Mouse (Mus musculus): ENCODE measurements at regions not wholly inside any gene's neighbourhood (a gene's known extent, or its start where the extent isn't known, plus 50 kb on each side); places are given as distances from the start of the nearest gene placed in this dataset.

DNA sequence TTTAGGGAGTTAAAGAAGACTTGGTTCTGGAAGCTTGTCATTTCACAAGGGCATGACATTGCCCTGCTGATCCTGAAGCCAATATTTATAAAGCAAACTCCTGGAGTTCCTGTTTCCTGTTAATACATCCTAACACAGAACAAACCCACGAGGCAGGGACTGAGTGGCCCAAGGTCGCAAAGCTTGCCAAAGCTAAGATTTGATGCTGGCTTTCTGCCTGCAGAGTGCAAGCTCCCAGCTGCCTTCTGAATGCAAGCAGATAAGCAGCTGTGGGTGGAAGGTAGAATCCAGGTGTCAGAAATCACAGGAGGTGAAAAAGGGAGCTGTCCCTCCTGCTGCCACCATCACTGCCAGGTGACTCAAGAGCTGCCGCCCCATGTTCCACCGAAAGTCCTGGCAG, 99.6 kb upstream of the Kirrel3 start:
- Histone ChIP-seq H3K9me3 (ENCODE audit: control insufficient read depth, low read depth, low read length) (no peaks in the 10 kb centered on the region), H3K27me3 (ENCODE audit: control insufficient read depth, insufficient read depth, low read length) (no peaks in the 10 kb centered on the region), H3K36me3 (ENCODE audit: control insufficient read depth, insufficient read depth, low read length) (no peaks in the 10 kb centered on the region), H3K27ac (ENCODE audit: low read length) (no peak overlapping the region), H3K4me3 (ENCODE audit: low read depth, low read length) (no peak overlapping the region), H3K4me2 (replicated peaks; ENCODE audit: low read depth, low read length) (no peak overlapping the region), H3K9ac (replicated peaks; ENCODE audit: low read depth, low read length) (no peak overlapping the region), H3K4me1 (ENCODE audit: control insufficient read depth, insufficient read depth, low read length) (no peaks in the 10 kb centered on the region)
- ATAC-seq (ENCODE audit: insufficient number of reproducible peaks, insufficient read depth, low FRiP score, low read depth), result no peak
- 49% methylated on average over 4 of the region's 4 CpGs for WGBS

GRCm38 (mm10) chr9:34393042-34393441, 92.7 kb upstream of the Kirrel3 start:
- H3K36me3 ChIP-seq (ENCODE audit: control insufficient read depth, insufficient read depth, low read length), result no peaks in the 10 kb centered on the region
- 0 out of 2 replicates have a peak, but pooled peaks cover 3% of the 10 kb centered on the region for H3K4me1 ChIP-seq (ENCODE audit: control insufficient read depth, insufficient read depth, low read length)
- no peak overlapping the region for H3K9ac ChIP-seq (replicated peaks; ENCODE audit: low read depth, low read length)
- no peaks in the 10 kb centered on the region for H3K27me3 ChIP-seq (ENCODE audit: control insufficient read depth, insufficient read depth, low read length)
- ATAC-seq (ENCODE audit: insufficient number of reproducible peaks, insufficient read depth, low FRiP score, low read depth), result no peak
- H3K27ac ChIP-seq (ENCODE audit: low read length), result no peak overlapping the region
- no peak overlapping the region for H3K4me2 ChIP-seq (replicated peaks; ENCODE audit: low read depth, low read length)
- no peak overlapping the region for H3K4me3 ChIP-seq (ENCODE audit: low read depth, low read length)
- WGBS, result 53% methylated on average over 6 of the region's 6 CpGs
- no peaks in the 10 kb centered on the region for H3K9me3 ChIP-seq (ENCODE audit: control insufficient read depth, low read depth, low read length)

DNA sequence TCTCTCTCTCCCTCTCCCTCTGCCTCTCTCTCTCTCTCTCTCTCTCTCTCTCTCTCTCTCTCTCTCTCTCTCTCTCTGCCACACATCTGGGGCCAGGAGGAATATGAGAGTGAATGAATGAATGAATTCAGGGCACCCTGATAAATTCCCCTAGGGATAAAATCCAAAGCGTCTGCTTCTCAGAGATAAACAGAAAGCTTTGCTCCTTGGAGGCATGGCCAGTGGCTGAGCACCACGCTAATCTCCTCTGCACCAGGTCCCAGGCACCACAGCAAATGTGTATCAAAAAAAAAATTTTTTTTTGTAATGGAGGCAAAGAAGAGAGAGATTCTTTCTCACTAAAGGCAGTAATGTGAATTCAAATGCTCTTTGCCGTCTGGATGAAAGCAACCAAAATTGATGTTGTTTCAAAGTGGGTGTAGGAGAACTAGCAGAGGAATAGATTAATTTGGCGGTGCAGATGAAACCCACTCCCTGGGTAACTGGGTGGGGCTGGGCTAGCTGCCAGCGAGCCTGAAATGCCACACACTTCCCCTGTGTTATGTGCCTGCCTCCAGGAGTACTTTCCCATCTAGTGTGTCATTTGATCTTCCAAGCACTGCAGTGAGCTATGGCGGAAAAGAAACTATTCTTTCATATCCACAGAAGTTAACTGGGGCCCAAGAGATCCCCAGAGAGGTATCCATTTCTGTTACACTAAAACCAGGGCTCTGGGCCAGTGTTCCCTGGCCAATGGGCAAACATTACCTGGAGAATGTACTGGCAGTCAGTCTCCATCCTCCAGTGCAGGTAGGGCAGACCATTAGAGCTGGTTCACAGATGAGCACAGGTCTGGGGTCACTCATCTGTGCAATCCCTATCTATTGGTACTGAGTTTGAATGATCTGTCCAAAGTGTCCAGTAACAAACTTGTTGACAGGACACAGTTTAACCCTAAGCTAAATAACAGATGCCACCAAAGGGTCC, 89.6 kb upstream of the Kirrel3 start:
- Histone ChIP-seq H3K4me2 (replicated peaks; ENCODE audit: low read depth, low read length) (no peak overlapping the region), H3K9me3 (ENCODE audit: control insufficient read depth, low read depth, low read length) (no peaks in the 10 kb centered on the region), H3K4me1 (ENCODE audit: control insufficient read depth, insufficient read depth, low read length) (0 out of 2 replicates have a peak, but pooled peaks cover 3% of the 10 kb centered on the region), H3K36me3 (ENCODE audit: control insufficient read depth, insufficient read depth, low read length) (no peaks in the 10 kb centered on the region), H3K4me3 (ENCODE audit: low read depth, low read length) (no peak overlapping the region), H3K9ac (replicated peaks; ENCODE audit: low read depth, low read length) (no peak overlapping the region), H3K27ac (ENCODE audit: low read length) (no peak overlapping the region), H3K27me3 (ENCODE audit: control insufficient read depth, insufficient read depth, low read length) (no peaks in the 10 kb centered on the region)
- 19% methylated on average over 6 of the region's 6 CpGs for WGBS
- no peak for ATAC-seq (ENCODE audit: insufficient number of reproducible peaks, insufficient read depth, low FRiP score, low read depth)

DNA sequence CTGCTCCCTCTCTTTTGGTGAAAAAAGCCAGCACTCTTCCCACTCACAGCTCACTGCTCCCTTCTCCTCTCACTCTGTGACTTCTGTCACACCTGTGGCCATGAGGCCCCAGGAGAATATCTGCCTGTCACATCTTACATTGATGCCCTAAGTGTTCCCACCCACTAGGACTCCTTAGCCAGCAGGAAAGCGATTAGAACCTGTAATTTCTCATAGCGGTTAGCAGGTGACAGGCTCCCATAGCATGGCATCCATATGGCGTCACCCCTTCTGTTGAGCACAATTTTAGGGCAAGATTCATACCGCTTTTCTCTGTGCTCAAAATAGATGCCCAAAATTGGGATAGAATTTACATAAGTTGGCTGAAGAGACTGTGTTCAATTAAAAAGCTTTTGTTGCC, 74.0 kb upstream of the Kirrel3 start:
- H3K4me3 ChIP-seq (ENCODE audit: low read depth, low read length), result no peak overlapping the region
- no peak for ATAC-seq (ENCODE audit: insufficient number of reproducible peaks, insufficient read depth, low FRiP score, low read depth)
- WGBS, result 80% methylated on average over 4 of the region's 4 CpGs
- H3K27me3 ChIP-seq (ENCODE audit: control insufficient read depth, insufficient read depth, low read length), result no peaks in the 10 kb centered on the region
- H3K9ac ChIP-seq (replicated peaks; ENCODE audit: low read depth, low read length), result no peak overlapping the region
- no peak overlapping the region for H3K27ac ChIP-seq (ENCODE audit: low read length)
- no peaks in the 10 kb centered on the region for H3K9me3 ChIP-seq (ENCODE audit: control insufficient read depth, low read depth, low read length)
- H3K4me1 ChIP-seq (ENCODE audit: control insufficient read depth, insufficient read depth, low read length), result no peaks in the 10 kb centered on the region
- no peak overlapping the region for H3K4me2 ChIP-seq (replicated peaks; ENCODE audit: low read depth, low read length)
- no peaks in the 10 kb centered on the region for H3K36me3 ChIP-seq (ENCODE audit: control insufficient read depth, insufficient read depth, low read length)

GRCm38 (mm10) chr9:34416153-34416552, 69.5 kb upstream of the Kirrel3 start:
- H3K9ac ChIP-seq (replicated peaks; ENCODE audit: low read depth, low read length), result no peak overlapping the region
- no peak overlapping the region for H3K4me2 ChIP-seq (replicated peaks; ENCODE audit: low read depth, low read length)
- H3K4me1 ChIP-seq (ENCODE audit: control insufficient read depth, insufficient read depth, low read length), result no peaks in the 10 kb centered on the region
- WGBS, result 58% methylated on average over 8 of the region's 8 CpGs
- no peaks in the 10 kb centered on the region for H3K27me3 ChIP-seq (ENCODE audit: control insufficient read depth, insufficient read depth, low read length)
- no peaks in the 10 kb centered on the region for H3K9me3 ChIP-seq (ENCODE audit: control insufficient read depth, low read depth, low read length)
- no peaks in the 10 kb centered on the region for H3K36me3 ChIP-seq (ENCODE audit: control insufficient read depth, insufficient read depth, low read length)
- no peak for ATAC-seq (ENCODE audit: insufficient number of reproducible peaks, insufficient read depth, low FRiP score, low read depth)
- no peak overlapping the region for H3K4me3 ChIP-seq (ENCODE audit: low read depth, low read length)
- H3K27ac ChIP-seq (ENCODE audit: low read length), result no peak overlapping the region

DNA sequence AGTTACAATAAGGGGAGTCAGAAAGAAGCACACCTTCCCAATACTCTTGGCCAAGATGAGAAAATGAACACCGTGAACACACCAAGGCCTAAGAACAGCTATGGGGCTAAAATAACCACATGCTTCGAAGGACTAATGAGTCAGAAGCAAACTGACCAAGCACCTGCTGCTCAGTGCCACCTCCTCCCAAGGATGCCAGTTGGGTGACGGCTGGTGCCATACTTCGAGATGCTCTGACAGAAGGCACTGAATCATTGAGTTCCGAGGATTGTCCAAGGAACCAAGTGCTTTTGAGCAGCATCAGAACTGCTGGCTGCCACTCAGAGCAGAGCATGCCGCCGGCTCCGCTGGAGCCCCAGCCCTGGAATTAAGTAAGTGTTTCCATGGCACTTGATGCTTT, 67.6 kb upstream of the Kirrel3 start:
- Histone ChIP-seq H3K9ac (replicated peaks; ENCODE audit: low read depth, low read length) (no peak overlapping the region), H3K27ac (ENCODE audit: low read length) (no peak overlapping the region), H3K4me2 (replicated peaks; ENCODE audit: low read depth, low read length) (no peak overlapping the region), H3K9me3 (ENCODE audit: control insufficient read depth, low read depth, low read length) (no peaks in the 10 kb centered on the region), H3K4me3 (ENCODE audit: low read depth, low read length) (no peak overlapping the region), H3K27me3 (ENCODE audit: control insufficient read depth, insufficient read depth, low read length) (no peaks in the 10 kb centered on the region), H3K36me3 (ENCODE audit: control insufficient read depth, insufficient read depth, low read length) (no peaks in the 10 kb centered on the region), H3K4me1 (ENCODE audit: control insufficient read depth, insufficient read depth, low read length) (no peaks in the 10 kb centered on the region)
- no peak for ATAC-seq (ENCODE audit: insufficient number of reproducible peaks, insufficient read depth, low FRiP score, low read depth)
- WGBS, result 88% methylated on average over 8 of the region's 8 CpGs

- Histone ChIP-seq H3K9ac (replicated peaks; ENCODE audit: low read depth, low read length) (no peak overlapping the region), H3K27me3 (ENCODE audit: control insufficient read depth, insufficient read depth, low read length) (no peaks in the 10 kb centered on the region), H3K4me2 (replicated peaks; ENCODE audit: low read depth, low read length) (no peak overlapping the region), H3K9me3 (ENCODE audit: control insufficient read depth, low read depth, low read length) (no peaks in the 10 kb centered on the region), H3K4me3 (ENCODE audit: low read depth, low read length) (no peak overlapping the region), H3K36me3 (ENCODE audit: control insufficient read depth, insufficient read depth, low read length) (no peaks in the 10 kb centered on the region), H3K27ac (ENCODE audit: low read length) (no peak overlapping the region), H3K4me1 (ENCODE audit: control insufficient read depth, insufficient read depth, low read length) (no peaks in the 10 kb centered on the region; the same call in 1 of the 2 replicates)
- no peak for ATAC-seq (ENCODE audit: insufficient number of reproducible peaks, insufficient read depth, low FRiP score, low read depth)
Measured at GRCm38 (mm10) chr9:34421956-34422355, 63.7 kb upstream of the Kirrel3 start.

DNA sequence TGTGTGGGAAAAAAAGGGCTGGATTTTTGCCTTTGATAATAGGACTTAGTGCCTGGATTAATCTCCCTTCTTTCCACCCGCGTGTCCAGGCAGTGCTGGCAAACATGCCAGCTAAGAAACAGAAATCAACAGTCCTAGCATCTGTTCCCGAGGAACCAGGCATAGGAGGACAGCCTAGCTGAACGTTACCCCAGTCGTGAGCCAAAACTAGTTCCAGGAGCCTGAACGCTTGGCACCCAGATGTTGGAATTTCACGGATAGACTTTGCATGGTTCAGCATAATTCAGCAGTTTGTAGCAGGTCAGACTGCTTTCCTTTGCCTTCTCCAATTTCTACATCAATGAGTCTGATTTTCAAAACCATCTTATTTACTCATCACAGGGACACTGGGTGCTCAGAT, 62.6 kb upstream of the Kirrel3 start:
- no peaks in the 10 kb centered on the region; the same call in 1 of the 2 replicates for H3K4me1 ChIP-seq (ENCODE audit: control insufficient read depth, insufficient read depth, low read length)
- WGBS, result 66% methylated on average over 7 of the region's 7 CpGs
- H3K9ac ChIP-seq (replicated peaks; ENCODE audit: low read depth, low read length), result no peak overlapping the region
- H3K9me3 ChIP-seq (ENCODE audit: control insufficient read depth, low read depth, low read length), result no peaks in the 10 kb centered on the region
- no peaks in the 10 kb centered on the region for H3K36me3 ChIP-seq (ENCODE audit: control insufficient read depth, insufficient read depth, low read length)
- no peak overlapping the region for H3K27ac ChIP-seq (ENCODE audit: low read length)
- no peaks in the 10 kb centered on the region for H3K27me3 ChIP-seq (ENCODE audit: control insufficient read depth, insufficient read depth, low read length)
- no peak for ATAC-seq (ENCODE audit: insufficient number of reproducible peaks, insufficient read depth, low FRiP score, low read depth)
- H3K4me2 ChIP-seq (replicated peaks; ENCODE audit: low read depth, low read length), result no peak overlapping the region
- no peak overlapping the region for H3K4me3 ChIP-seq (ENCODE audit: low read depth, low read length)

All from stomach, embryonic 14.5 days (tissue).